Mouse (Mus musculus): ENCODE measurements around the gene Hes2.

DNA sequence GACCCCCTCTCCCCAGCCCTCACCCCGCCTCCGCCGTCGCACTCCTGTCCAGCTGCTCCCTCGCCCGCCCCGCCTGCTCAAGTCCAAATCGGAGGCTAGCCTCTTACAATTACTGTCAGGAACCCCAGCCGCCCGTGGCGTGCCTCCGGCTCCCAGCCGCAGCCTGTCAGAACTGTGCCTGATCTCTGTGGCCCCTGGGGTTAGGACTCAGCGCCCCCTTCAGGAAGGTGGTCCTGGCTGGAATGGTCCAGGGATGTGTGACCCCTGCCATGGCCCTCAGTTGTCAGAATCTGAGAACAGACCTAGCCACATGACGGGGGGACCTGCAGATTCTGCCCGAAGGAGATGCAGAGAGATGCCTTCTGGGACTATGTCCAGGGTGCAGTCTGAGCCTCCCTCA lies 44.6 kb upstream of the Hes2 start:
- no peak for TF ChIP-seq POLR2A (IDR thresholded peaks at IDR 0.05; ENCODE audit: borderline replicate concordance, insufficient read depth, low read length)
- TF ChIP-seq CTCF (IDR thresholded peaks at IDR 0.05; ENCODE audit: borderline replicate concordance, insufficient read depth, low read depth, low read length), result no peak
